Mouse (Mus musculus): ENCODE data around the gene Ddx17.

- TF ChIP-seq CTCF (IDR thresholded peaks at IDR 0.05; ENCODE audit: low read depth, low read length) (no peak), GATA1 (IDR thresholded peaks at IDR 0.05; ENCODE audit: borderline replicate concordance, low read length) (no peak), TAL1 (conservative IDR thresholded peaks at IDR 0.05; ENCODE audit: low read depth, low read length) (no peak), POLR2AphosphoS5 (IDR thresholded peaks at IDR 0.05; ENCODE audit: insufficient replicate concordance, low read depth, low read length) (no peak; the same call in 1 of the 2 replicates)
Measured at GRCm38 (mm10) chr15:79525979-79526768, 20.4 kb downstream of the Ddx17 start.

Measured in G1E (cell line).